Mouse (Mus musculus): Measurements from ENCODE around the gene Ndufb4. TPM values are rescaled to one million over a fixed set of nuclear protein-coding genes. Genes with fewer than 3 reads are reported as not detected.
"Not testable (repeated sequence)": the region's sequence is repeated elsewhere in the genome, so short reads cannot be mapped to it uniquely, and the experiment has no call there.

Gene Ndufb4
- polyA plus RNA-seq, 1 experiment from 2014 or later: 66.1 TPM

DNA sequence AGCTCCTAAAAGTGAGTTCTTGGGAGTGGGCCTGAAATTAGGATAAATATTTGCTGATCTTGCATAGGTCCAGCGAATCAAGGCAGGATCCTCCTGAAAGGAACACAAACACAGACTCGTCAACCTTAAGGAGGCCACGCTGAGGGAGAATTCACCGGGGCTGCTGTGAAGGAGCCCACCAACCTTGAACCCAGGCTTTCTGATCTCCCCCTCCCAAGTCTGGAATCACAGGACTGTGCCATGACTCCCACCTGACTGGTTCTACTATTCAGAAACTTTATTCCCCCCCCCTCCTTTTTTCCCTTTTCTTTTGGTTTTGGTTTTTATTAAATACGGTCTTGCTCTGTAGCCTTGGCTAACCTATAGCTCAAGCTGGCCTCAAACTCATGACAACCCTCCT, 5.2 kb downstream of the Ndufb4 start:
- H3K9me3 ChIP-seq: no peaks in the 10 kb centered on the region
- no peak overlapping the region for H3K27ac ChIP-seq
- no peak overlapping the region for H3K4me3 ChIP-seq
- no peak overlapping the region for H3K9ac ChIP-seq
- H3K4me1 ChIP-seq: peaks cover 11% of the 10 kb centered on the region; the same call in 1 of the 2 replicates
- H3K36me3 ChIP-seq: peaks cover 31% of the 10 kb centered on the region
- WGBS: 88% methylated on average over 5 of the region's 5 CpGs
- H3K4me2 ChIP-seq (replicated peaks): no peak overlapping the region
- no peak for ATAC-seq (ENCODE audit: insufficient number of reproducible peaks, insufficient read depth, low FRiP score, low TSS enrichment)
- H3K27me3 ChIP-seq: no peaks in the 10 kb centered on the region

DNA sequence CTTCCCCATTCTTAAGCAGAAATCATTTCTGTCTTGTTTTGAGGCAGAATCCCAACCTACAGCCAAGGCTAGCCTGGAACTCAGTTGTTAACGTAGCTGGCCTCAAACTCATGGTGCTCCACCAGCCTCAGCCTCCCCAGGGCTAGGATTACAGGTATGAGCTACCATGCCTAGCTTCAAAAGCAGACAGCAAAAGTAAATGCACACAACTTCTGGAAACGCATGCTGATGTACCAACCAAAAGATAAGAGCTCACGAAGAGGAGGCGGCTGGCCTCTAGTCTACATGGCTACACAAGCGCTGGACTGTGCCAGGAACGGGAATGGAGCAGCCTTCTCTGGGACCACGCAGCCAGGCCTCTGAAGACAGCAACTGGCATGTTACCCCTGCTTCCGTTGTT, 6.3 kb downstream of the Ndufb4 start:
- Histone ChIP-seq H3K9me3 (no peaks in the 10 kb centered on the region), H3K9ac (no peak overlapping the region), H3K27ac (no peak overlapping the region), H3K4me3 (no peak overlapping the region), H3K27me3 (no peaks in the 10 kb centered on the region), H3K36me3 (peaks cover 31% of the 10 kb centered on the region), H3K4me2 (replicated peaks) (no peak overlapping the region), H3K4me1 (peaks cover 8% of the 10 kb centered on the region; the same call in 1 of the 2 replicates)
- 95% methylated on average over 8 of the region's 8 CpGs for WGBS
- ATAC-seq (ENCODE audit: insufficient number of reproducible peaks, insufficient read depth, low FRiP score, low TSS enrichment): no peak

DNA sequence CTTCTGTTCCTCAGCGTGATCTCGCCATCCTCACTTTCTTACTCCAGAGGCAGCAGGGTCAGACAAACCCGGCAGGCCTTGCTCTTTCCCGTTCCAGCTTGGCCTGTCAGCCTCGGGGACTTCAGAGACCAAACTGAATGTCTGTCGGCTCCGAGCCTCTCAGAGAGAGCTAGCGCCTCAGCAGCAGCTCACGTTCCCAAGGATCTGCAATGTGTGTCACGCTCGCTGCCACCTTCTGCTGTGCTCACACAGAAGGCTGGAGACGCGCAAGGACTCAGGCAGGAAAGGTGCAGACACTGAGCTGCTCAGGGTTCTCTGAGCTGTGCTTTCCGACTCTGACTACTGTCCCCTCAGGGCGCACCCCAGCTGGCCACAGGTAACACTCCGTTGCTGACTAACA, 7.2 kb downstream of the Ndufb4 start:
- H3K36me3 ChIP-seq: peaks cover 31% of the 10 kb centered on the region
- 0 out of 2 replicates have a peak, but pooled peaks cover 3% of the 10 kb centered on the region for H3K4me1 ChIP-seq
- no peak overlapping the region for H3K9ac ChIP-seq
- no peaks in the 10 kb centered on the region for H3K9me3 ChIP-seq
- no peaks in the 10 kb centered on the region for H3K27me3 ChIP-seq
- no peak overlapping the region for H3K4me3 ChIP-seq
- H3K4me2 ChIP-seq (replicated peaks): no peak overlapping the region
- 87% methylated on average over 16 of the region's 16 CpGs for WGBS
- ATAC-seq (ENCODE audit: insufficient number of reproducible peaks, insufficient read depth, low FRiP score, low TSS enrichment): no peak
- H3K27ac ChIP-seq: no peak overlapping the region

DNA sequence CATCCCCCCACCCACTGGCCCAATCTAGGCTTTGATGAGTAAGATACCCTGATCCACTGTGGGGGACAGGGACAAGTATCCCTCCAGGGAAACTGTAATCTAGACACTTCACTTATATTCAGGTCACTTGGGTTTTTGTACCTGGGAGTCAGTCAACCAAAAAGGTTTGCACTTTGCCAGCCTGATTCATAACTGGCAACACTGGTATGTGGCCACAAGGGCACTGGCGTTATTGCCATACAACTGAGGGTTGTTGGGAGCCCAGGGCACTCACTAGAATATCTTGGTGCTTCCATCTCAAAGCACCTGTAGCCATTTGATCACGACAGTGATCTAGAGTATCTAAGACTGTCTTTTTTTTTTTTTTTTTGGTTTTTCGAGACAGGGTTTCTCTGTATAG, 8.5 kb downstream of the Ndufb4 start:
- Histone ChIP-seq H3K4me2 (replicated peaks) (no peak overlapping the region), H3K4me3 (no peak overlapping the region), H3K4me1 (no peaks in the 10 kb centered on the region), H3K9me3 (no peaks in the 10 kb centered on the region), H3K36me3 (peaks cover 31% of the 10 kb centered on the region), H3K27ac (no peak overlapping the region), H3K9ac (no peak overlapping the region), H3K27me3 (no peaks in the 10 kb centered on the region)
- ATAC-seq (ENCODE audit: insufficient number of reproducible peaks, insufficient read depth, low FRiP score, low TSS enrichment): no peak
- 80% methylated on average over 3 of the region's 3 CpGs for WGBS

DNA sequence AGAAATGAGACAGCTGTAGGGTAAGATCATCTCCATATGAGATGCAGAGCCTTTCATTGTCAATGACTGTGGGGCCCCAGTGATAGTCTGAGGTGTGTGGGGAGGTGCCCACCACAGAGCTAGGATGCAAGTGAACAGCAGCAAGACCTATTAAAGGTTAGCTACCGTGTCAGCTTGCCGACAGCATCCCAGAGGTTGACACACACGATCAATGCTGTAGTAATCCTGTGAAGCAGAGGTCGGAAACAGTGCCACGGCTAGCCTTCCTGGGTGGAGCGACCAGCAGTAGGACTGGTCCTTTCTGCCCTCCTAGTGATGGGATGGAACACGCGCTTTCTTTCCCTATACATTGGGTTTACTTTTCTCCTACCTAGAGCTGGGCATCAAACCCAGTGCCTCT, 9.0 kb downstream of the Ndufb4 start:
- Histone ChIP-seq H3K4me2 (replicated peaks) (no peak overlapping the region), H3K27ac (no peak overlapping the region), H3K27me3 (no peaks in the 10 kb centered on the region), H3K36me3 (peaks cover 26% of the 10 kb centered on the region), H3K9me3 (no peaks in the 10 kb centered on the region), H3K9ac (no peak overlapping the region), H3K4me3 (no peak overlapping the region), H3K4me1 (no peaks in the 10 kb centered on the region)
- no peak for ATAC-seq (ENCODE audit: insufficient number of reproducible peaks, insufficient read depth, low FRiP score, low TSS enrichment)
- WGBS: 93% methylated on average over 8 of the region's 8 CpGs

DNA sequence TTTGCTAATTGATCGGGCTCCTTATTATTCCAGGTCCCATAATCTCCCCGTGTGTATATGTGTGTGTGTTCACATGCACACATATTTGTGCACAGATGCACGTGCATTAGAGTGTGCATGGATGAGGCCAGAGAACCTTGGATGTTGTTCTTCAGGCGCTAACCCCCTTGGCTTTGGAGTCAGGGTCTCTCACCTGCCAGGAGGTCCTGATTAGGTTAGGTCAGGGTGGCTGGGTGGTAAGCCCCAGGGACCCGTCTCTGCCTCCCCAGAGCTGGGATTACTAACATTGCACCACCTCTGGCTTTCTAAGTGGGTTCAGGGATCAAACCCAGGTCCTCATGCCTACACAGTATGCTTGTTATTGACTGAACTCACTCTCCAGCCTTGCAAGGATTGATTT, 9.8 kb downstream of the Ndufb4 start:
- no peaks in the 10 kb centered on the region for H3K9me3 ChIP-seq
- H3K9ac ChIP-seq: no peak overlapping the region
- H3K27me3 ChIP-seq: no peaks in the 10 kb centered on the region
- peaks cover 26% of the 10 kb centered on the region for H3K36me3 ChIP-seq
- H3K4me1 ChIP-seq: no peaks in the 10 kb centered on the region
- H3K4me2 ChIP-seq (replicated peaks): no peak overlapping the region
- no peak overlapping the region for H3K27ac ChIP-seq
- no peak overlapping the region for H3K4me3 ChIP-seq
- no peak for ATAC-seq (ENCODE audit: insufficient number of reproducible peaks, insufficient read depth, low FRiP score, low TSS enrichment)
- WGBS: 92% methylated on average over 5 of the region's 5 CpGs

DNA sequence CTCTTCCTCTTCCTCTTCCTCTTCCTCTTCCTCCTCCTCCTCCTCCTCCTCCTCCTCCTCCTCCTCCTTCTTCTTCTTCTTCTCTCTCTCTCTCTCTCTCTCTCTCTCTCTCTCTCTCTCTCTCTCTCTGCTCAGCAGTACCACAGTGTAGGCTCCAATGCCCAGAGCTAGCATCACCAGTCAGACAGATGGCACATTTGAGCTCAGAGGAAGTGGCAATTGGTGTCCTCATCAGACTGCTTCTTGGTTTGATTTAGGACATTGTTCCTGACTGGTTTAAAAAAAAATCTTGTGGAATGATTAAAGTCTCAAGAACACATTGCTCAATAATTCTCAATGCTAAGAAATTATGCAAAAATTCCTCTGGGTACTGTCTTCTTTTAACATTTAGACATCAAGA, 13.7 kb downstream of the Ndufb4 start:
- H3K27me3 ChIP-seq; H3K4me1 ChIP-seq; H3K4me2 ChIP-seq (replicated peaks); H3K27ac ChIP-seq; H3K36me3 ChIP-seq; H3K9me3 ChIP-seq; ATAC-seq (ENCODE audit: insufficient number of reproducible peaks, insufficient read depth, low FRiP score, low TSS enrichment); H3K9ac ChIP-seq; H3K4me3 ChIP-seq: not testable (repeated sequence)

DNA sequence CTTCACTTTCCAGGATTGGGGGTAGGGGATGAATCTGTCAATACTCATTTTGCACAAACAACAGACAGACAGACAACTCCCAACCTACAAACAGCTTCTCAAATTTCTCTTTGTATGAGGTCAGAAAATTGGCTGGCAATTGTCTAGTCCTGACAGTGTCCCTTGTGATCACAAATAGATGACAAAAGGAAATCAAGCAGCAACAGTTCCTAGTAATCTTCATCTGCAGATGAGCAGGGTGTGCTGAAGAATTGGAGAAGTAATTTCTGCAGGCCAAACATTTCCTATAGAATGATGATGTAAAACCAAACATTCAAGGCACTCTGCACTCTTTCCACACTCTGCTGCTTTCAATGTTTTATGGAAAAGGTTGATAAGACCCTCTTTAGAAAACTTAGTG, 16.5 kb downstream of the Ndufb4 start:
- no peak overlapping the region for H3K27ac ChIP-seq
- H3K27me3 ChIP-seq: no peaks in the 10 kb centered on the region
- no peaks in the 10 kb centered on the region for H3K9me3 ChIP-seq
- H3K4me3 ChIP-seq: no peak overlapping the region
- no peak for ATAC-seq (ENCODE audit: insufficient number of reproducible peaks, insufficient read depth, low FRiP score, low TSS enrichment)
- H3K4me2 ChIP-seq (replicated peaks): no peak overlapping the region
- no peaks in the 10 kb centered on the region for H3K4me1 ChIP-seq
- no peaks in the 10 kb centered on the region for H3K36me3 ChIP-seq
- no peak overlapping the region for H3K9ac ChIP-seq

DNA sequence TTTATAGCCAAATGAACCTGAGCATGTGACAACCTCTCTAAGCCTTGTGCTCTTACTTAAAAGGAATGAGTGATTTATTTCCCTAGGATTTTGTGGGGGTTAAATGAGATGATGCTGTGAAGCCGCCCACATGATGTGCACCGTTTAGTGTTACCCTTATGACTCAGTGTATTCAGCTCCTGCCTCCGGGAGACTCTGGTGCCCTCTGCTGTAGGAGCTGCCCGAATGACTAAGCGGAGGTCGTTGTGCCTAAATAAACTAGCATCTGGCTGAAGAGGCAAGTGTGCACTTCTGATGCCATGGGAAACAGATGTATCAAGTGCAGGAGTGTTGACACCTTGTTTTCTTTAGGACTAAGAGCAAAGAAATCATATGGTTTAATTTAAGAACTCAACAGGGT, 18.1 kb downstream of the Ndufb4 start:
- Histone ChIP-seq H3K4me2 (replicated peaks) (no peak overlapping the region), H3K27me3 (no peaks in the 10 kb centered on the region), H3K27ac (no peak overlapping the region), H3K9me3 (no peaks in the 10 kb centered on the region), H3K4me1 (no peaks in the 10 kb centered on the region), H3K36me3 (no peaks in the 10 kb centered on the region), H3K9ac (no peak overlapping the region), H3K4me3 (no peak overlapping the region)
- no peak for ATAC-seq (ENCODE audit: insufficient number of reproducible peaks, insufficient read depth, low FRiP score, low TSS enrichment)
- WGBS: 60% methylated on average over 6 of the region's 6 CpGs

DNA sequence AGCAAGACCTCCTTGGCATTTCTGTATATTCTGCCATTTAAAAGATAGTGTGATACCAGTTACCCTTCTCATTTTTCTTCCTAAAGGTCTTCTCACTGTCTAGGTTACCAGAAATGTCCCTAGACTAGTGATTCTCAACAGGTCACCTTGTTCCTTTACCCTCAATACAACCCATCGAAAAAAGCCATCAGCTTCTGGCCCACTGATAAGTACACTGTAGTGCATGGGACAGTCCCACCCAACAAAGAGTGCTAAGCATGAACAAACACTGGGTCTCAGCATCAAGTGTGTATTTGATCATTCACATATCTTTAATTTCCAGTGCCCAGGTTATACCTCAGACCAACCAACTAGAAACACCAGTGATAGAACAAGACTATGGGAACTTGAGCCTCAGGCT, 19.2 kb downstream of the Ndufb4 start:
- 90% methylated on average over 1 of the region's 1 CpGs for WGBS
- ATAC-seq (ENCODE audit: insufficient number of reproducible peaks, insufficient read depth, low FRiP score, low TSS enrichment): no peak
- no peaks in the 10 kb centered on the region for H3K27me3 ChIP-seq
- H3K4me3 ChIP-seq: no peak overlapping the region
- H3K9ac ChIP-seq: no peak overlapping the region
- H3K36me3 ChIP-seq: no peaks in the 10 kb centered on the region
- H3K9me3 ChIP-seq: no peaks in the 10 kb centered on the region
- H3K4me1 ChIP-seq: no peaks in the 10 kb centered on the region
- no peak overlapping the region for H3K4me2 ChIP-seq (replicated peaks)
- no peak overlapping the region for H3K27ac ChIP-seq

DNA sequence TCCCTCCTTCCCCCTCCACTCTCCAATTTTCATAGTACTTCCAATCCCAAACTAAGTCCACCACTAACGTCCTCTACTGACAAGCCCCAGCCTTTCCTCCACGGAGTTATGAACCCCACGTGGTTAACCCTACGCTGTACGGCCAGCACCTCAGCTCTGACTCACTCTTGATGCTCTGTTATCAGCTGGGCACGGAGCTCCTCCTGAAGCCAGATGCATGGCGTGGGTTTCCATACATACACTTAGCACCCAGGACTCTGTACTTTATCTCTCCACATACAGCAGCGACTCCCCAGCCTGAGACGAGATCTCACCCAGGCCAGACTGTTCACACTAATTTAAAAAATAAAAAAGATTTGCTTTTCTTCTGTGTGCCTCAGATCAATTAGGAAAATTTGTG, 19.7 kb downstream of the Ndufb4 start:
- WGBS: 64% methylated on average over 9 of the region's 9 CpGs
- ATAC-seq (ENCODE audit: insufficient number of reproducible peaks, insufficient read depth, low FRiP score, low TSS enrichment): no peak
- Histone ChIP-seq H3K9me3 (no peaks in the 10 kb centered on the region), H3K27me3 (no peaks in the 10 kb centered on the region), H3K4me3 (no peak overlapping the region), H3K4me1 (no peaks in the 10 kb centered on the region), H3K9ac (no peak overlapping the region), H3K36me3 (no peaks in the 10 kb centered on the region), H3K27ac (no peak overlapping the region), H3K4me2 (replicated peaks) (no peak overlapping the region)

DNA sequence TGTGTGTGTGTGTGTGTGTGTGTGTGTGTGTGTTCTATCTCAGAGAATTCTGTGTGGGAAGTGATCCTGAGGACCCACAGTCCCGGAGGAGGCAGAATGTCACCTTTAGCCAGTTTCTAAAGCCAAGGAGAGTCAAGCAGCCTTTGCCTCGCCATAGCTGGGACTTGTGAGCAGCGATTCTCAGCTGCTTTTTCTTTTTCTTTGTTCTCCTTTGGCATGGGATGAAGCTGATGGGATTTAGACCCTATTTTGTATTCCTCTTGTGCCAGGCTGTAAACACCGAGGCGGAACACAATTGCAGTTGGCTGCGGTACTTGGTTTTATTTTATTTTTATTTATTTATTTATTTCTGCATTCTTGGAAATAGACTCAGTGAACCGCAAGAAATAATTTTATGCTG, 25.2 kb downstream of the Ndufb4 start:
- H3K9me3 ChIP-seq: no peaks in the 10 kb centered on the region
- no peaks in the 10 kb centered on the region for H3K27me3 ChIP-seq
- H3K27ac ChIP-seq: no peak overlapping the region
- H3K4me1 ChIP-seq: no peaks in the 10 kb centered on the region
- H3K4me3 ChIP-seq: no peak overlapping the region
- no peak overlapping the region for H3K9ac ChIP-seq
- no peak overlapping the region for H3K4me2 ChIP-seq (replicated peaks)
- H3K36me3 ChIP-seq: no peaks in the 10 kb centered on the region
- 88% methylated on average over 7 of the region's 7 CpGs for WGBS
- ATAC-seq (ENCODE audit: insufficient number of reproducible peaks, insufficient read depth, low FRiP score, low TSS enrichment): no peak

DNA sequence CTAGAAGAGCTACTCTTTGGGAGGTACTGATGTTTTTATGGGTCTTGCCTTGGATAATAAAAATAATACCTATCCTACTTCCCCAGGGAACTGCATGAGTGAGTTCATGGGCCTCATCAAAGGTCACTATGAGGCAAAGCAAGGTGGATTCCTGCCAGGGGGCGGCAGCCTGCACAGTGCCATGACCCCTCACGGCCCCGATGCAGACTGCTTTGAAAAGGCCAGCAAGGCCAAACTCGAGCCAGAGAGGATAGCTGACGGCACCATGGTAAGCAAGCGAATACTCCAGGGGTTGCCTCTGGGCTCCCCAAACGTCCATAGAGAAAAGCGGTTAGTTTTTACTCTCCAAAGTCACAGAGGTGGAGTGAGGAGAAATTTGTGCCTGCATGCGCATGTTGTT, 25.9 kb downstream of the Ndufb4 start:
- Histone ChIP-seq H3K4me1 (no peaks in the 10 kb centered on the region), H3K9ac (no peak overlapping the region), H3K4me3 (no peak overlapping the region), H3K27ac (no peak overlapping the region), H3K9me3 (no peaks in the 10 kb centered on the region), H3K4me2 (replicated peaks) (no peak overlapping the region), H3K27me3 (no peaks in the 10 kb centered on the region), H3K36me3 (no peaks in the 10 kb centered on the region)
- ATAC-seq (ENCODE audit: insufficient number of reproducible peaks, insufficient read depth, low FRiP score, low TSS enrichment): no peak
- WGBS: 68% methylated on average over 9 of the region's 9 CpGs

All from embryonic facial prominence, embryonic 12.5 days (tissue).